Mouse (Mus musculus) regulatory T cell (primary cell): ENCODE data around the gene Trappc4.

Experiments
- in situ Hi-C: fragments of 300-600 bp; cut with MboI, MseI; formaldehyde crosslinking; loops from one replicate; pipeline ENCODE4 v1.15.1; 2025; ENCODE audit warnings: high pct_unique_total_duplicates

Gene Trappc4

GRCm38 (mm10) chr9:44357207-44357606, 50.2 kb downstream of the Trappc4 start:
- in situ Hi-C loops: no loop called here
